Mouse (Mus musculus): ENCODE results near the gene Mcmbp. TPM values are rescaled to one million over a fixed set of nuclear protein-coding genes. Genes with fewer than 3 reads are reported as not detected.
"Not testable (repeated sequence)": the region's sequence is repeated elsewhere in the genome, so short reads cannot be mapped to it uniquely, and the experiment has no call there.

The Mcmbp gene
- total RNA-seq, 2 experiments from 2014 or later = 26.3 to 27.2 TPM

DNA sequence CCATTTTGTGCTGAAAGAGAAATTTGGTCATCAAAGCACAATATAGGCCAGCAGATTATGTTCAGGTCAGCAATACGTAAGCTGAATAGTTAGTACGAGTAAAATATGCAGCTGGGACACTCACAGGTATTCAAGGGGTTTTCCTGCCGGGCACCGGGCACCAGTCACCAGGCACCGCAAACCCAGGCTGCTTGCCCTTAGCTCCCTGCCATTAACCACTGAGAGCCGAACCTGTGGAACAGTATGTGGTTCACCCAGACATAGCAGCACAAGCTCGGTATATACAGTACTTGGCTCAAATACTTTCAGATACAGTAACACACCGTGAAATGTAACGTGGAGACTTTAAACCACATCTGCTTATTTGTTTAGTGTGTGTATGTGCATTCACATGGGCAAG, 15.1 kb downstream of the Mcmbp start:
- intact Hi-C loops (cut with DNase I) = no loop called here
- DNase-seq = no peak

DNA sequence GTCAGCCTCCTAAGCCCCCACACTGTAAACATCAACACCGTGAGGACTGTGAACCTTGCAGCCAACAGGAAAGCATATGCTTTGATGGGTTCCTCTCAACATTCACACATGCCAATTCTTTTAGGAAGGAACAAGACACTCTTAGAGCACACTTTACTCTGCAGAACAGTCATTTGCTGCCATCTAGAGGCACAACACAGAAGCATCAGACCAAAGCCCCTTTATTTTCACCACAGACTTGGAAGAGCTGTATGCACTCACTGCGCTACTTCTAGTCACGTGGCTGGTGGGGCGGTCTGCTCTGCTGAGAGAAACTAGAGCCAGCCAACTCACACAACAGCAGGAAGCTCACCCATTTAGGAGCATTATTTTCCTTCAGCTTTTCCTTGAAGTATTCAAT, 15.5 kb downstream of the Mcmbp start:
- DNase-seq = peak; percentile 61 to 73
- intact Hi-C loops (cut with DNase I) = no loop called here

DNA sequence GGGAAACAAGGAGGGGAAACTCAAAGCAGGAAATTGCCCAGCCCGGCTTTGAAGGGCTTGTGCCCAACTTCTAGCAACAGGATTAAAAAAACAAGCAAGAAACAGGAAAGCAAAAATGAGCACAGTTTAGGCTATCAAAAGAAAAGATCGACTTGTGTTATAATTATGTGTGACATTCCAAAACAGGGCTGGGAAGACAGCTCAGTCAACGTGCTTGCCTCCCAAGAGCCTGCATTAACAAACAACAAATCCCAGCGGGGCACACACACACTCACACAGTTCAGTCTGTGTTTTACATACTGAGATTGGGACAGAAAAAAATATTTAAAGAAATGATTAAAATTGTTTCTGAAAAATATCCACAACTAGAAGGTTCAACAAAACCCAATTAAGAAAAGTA, 22.3 kb downstream of the Mcmbp start:
- DNase-seq = no peak

DNA sequence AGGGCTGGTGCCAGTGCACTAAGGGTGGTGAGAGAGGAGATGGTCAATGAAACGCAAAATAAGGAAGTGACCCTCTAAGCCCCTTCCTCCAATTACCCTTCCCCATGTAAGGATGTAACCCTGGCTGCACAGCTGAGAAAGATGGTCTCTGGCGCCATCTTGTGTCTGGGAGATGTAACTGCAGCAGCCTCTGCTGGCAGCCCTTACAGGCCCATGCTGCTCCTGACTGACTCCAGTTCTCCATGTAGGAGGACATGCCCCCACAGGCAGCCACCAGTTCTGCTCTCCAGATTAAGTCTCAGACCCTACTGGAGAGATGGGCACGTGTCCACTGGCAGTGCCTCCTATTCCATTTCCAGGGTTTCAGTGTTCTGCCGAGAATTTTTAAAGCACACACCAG, 34.6 kb downstream of the Mcmbp start:
- DNase-seq = peak; percentile 71 to 80
- intact Hi-C loops (cut with DNase I) = loop anchor here (5.0 kb wide), 2 partner anchors 398 to 458 kb away; partner anchors contain the start of gene Tgfb1i1

More for the DNA sequence above, 22.3 kb downstream of the Mcmbp start:
- intact Hi-C loops (cut with DNase I) = no loop called here

DNA sequence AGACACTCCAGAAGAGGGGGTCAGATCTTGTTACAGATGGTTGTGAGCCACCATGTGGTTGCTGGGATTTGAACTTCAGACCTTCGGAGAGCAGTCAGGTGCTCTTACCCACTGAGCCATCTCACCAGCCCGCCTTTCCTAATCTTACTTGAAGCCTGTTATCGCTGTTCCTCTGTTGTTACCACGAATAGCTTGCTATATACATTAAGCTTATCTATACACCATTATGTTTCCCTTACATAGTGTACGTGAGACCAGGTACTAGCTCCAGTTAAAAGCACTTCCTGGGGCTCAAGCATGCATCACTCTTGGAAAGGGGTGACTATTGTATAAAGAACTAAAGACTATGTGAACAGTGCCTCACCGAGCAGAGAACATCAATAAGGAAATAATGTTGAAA, 40.3 kb downstream of the Mcmbp start:
- intact Hi-C loops (cut with DNase I); DNase-seq: not testable (repeated sequence)

DNA sequence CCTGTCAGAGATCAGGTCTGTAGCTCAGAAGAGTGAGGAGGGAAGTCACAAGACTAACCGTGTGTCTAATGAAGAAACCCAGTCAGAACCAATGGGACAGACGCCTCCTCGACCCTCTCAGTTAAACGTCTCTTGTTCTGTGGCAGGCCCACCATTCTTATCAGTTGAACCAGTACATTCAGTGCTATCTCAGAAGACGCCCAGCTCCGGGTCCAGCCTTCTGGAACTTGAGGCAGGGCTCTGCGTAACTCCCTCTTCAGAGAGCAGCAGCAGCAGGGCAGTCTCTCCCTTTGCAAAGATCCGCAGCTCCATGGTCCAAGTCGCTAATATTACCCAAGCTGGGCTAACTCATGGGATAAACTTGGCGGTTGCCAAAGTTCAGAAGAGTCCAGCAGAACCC, 45.4 kb downstream of the Mcmbp start:
- no peak for DNase-seq
- intact Hi-C loops (cut with DNase I) = loop anchor here (5.0 kb wide), 1 partner anchor 323 kb away; no protein-coding TSS in a partner anchor

DNA sequence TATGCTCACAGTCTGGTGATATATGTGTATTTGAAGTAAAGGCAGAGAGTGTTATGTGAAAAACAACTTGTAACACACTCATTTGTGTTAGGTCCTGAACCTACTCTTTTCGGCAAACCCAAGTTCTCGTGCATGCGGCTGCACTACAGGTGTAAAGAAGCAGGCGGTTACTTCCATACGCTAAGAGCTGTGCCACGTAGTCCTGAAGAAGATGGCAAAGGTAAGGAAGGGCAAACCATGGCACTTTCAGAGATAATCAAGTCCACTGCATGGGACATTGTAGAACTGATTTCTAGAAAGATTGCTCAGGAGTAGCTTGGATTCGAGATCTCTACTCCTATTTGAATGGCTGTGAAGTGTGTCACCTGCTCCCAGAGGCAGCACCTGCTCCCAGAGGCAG, 48.1 kb downstream of the Mcmbp start:
- intact Hi-C loops (cut with DNase I) = loop anchor here (5.0 kb wide), 1 partner anchor 320 kb away; no protein-coding TSS in a partner anchor

DNA sequence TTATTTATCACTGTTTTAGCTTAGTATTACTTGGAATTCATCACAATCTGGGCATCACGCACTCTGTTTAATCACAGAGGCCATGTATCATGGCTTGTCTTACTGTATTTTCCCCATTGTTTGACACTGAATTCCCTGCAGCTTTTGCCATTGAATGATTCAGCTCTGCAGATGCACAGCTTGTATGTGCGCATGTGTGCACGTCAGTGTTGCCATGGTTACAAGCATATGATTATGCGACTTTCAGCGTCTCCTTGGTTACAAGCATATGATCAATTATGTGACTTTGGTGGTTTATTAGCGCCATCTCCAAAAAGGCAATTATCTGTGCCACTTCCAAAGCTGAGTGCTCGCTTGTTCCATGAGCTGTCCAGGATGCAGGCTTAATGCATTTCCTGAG, 49.5 kb downstream of the Mcmbp start:
- intact Hi-C loops (cut with DNase I) = loop anchor here (1.0 to 5.0 kb wide), 2 partner anchors 216 to 318 kb away; no protein-coding TSS in a partner anchor

More for the DNA sequence above, 48.1 kb downstream of the Mcmbp start:
- DNase-seq = no peak

DNA sequence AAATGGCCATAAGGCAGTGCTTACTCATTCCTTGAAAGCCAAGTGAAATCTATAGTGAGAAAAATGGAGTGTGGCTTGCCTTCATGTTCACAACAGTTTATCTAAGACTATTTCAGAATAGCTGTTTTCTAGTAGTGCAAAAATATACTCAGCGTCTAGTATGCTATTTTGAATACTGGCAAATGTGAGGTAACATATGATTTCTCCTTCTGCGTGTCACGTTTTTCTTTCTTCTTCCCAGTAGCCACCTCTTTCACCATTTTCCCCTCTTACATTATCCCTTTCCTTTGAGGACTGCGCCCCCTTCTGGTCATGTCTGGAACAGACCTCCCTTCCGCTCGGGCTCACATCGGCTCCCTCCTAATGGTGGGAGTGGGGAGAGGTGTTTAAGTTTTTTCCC, 50.2 kb downstream of the Mcmbp start:
- DNase-seq = peak; percentile 84 to 93
- intact Hi-C loops (cut with DNase I) = loop anchor here (1.0 to 5.0 kb wide), 2 partner anchors 216 to 318 kb away; no protein-coding TSS in a partner anchor

More for the DNA sequence above, 49.5 kb downstream of the Mcmbp start:
- no peak for DNase-seq

DNA sequence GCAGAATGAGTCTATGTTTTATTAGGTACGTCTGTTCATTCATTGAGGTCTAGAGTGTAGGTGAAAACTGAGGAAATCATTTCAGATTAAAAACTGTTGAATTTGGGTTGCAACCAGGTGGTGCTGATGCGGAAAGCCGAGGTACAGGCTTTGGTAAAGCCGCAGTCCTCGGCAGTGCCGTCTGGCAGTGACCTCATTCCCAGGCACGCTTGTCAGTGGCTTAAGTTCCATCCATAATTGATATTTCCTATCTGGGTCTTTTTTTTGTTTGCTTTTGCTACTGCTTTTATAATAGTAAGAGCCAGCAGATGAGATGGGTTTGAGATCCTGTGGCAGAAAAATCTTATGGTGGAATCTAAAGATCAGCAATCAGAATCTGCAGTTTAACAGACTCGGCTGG, 50.9 kb downstream of the Mcmbp start:
- DNase-seq = no peak
- intact Hi-C loops (cut with DNase I) = loop anchor here (5.0 kb wide), 1 partner anchor 127 kb away; no protein-coding TSS in a partner anchor

DNA sequence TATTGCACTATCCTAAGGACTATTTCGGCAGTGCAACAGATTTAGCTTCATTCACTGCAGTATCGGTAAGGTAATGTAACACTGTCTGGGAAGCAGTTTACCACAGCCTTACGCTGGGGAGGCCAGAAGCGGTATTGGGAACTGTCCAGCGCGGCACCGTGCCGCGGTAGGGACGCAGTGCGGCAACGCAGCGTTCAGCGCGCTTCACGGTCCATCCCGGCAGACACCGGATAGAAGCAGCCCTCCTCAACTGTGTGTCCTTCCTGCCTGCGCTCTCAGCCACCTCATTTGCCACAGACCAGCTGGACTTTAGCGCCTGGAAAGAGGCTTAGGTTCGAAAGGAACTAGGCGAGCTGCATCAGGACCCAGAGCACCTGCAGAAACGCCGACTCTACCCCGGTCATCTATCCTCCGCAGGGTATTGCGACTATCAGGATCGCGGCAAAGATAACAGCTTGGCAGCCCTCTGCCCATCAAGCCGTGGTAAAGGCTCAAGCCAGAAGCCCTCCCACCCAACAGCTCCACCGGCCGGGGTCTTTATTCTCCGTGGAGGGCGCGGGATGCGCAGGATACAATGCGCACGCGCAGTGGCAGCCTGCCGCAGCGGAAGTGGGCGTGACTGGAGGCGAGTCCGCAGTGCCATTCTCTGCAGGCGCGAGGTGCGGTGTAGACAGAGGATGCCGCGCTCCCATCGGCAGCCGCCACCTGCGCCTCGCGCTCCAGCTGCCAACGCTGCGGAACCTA, 52.3 kb downstream of the Mcmbp start:
- intact Hi-C loops (cut with DNase I) = loop anchor here (5.0 kb wide), 1 partner anchor 126 kb away; no protein-coding TSS in a partner anchor
- DNase-seq = peak; percentile 67

DNA sequence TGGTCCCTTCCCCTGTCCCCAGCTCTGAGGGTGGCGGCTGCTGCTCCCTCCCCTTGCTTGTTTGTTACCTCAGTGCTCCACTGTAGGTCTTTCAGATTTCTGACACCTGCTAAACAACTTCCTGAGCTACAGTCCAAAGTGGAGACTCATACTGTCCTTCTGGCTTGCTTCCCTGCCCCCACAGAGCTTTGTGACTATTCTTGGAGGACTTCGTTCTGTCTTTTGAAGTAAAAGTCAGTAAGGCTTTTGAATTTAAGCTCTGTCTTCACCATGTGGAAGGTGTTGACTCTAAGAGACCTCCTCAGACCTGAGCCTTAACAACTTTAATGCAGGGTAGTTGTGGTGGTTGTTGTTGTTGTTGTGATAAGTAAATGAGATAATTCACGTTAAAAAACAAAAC, 61.7 kb downstream of the Mcmbp start:
- intact Hi-C loops (cut with DNase I) = no loop called here

DNA sequence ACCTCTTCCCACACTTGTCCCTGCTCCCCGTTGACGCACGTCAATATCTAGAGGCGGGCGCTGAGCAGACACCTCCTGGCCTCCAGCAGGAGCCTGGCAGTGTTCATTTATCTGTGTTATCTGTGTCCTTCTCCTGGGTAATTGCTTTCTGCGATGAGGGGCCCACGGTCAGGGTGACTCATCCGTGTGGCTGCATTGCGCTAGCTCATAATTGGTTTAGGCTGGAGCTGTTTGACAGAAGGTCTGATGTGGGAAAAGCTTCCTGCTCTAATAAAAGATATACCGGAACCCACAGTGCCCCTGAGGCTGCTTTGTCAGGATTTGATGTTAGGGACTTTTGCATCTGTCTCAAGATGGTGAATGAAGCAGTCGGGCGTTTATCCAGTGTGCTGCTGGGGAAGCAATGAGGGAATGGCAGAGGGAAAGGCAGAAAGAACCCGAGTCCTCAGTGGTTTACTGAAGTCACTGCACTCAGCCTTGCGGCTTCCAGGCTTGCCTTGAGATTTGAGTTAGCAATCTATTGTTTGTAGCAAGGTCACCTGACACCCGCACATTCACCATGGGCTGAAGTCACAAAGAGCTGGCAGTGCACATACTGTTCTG, 67.8 kb downstream of the Mcmbp start:
- intact Hi-C loops (cut with DNase I) = no loop called here
- no peak for DNase-seq

More for the DNA sequence above, 61.7 kb downstream of the Mcmbp start:
- no peak for DNase-seq

DNA sequence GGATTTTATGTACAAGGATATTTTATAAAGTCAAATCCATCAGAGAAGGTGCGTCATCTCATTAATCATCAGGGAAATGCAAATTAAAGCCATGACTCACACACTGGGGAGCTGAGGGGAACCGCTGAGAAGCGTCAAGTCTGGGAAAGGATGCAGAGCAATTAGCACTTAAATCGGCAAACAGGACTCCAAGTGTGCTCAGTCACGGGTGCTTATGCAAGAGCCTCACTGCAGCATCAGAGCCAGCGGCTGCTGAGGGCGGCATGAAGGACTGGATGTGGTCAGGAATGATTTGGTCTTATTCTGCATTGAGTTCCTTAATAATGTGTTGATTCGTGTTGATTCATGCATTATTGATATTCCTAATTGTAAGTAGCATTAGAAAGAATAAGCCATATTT, 68.3 kb downstream of the Mcmbp start:
- intact Hi-C loops (cut with DNase I) = no loop called here
- no peak for DNase-seq

DNA sequence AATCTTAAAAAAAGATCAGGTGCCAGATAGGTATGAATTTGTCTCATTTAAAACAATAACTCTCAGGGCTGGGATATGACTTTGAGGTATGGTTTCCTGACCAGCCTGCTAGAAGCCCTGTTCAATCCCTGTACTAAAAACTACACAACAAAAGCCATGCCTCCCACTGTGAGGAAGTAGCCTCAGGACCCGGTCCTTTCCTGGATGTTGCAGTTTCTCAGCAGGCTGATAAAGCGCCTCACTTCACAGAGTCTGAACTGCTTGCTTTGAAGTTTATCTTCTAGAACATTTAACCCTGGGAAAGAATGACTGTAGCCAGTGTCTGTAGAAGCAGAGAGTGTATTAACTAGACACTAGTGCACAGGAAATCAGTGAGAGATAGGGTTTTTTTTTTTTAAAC, 71.5 kb downstream of the Mcmbp start:
- intact Hi-C loops (cut with DNase I) = loop anchor here (5.0 kb wide), 1 partner anchor 47 kb away; no protein-coding TSS in a partner anchor

DNA sequence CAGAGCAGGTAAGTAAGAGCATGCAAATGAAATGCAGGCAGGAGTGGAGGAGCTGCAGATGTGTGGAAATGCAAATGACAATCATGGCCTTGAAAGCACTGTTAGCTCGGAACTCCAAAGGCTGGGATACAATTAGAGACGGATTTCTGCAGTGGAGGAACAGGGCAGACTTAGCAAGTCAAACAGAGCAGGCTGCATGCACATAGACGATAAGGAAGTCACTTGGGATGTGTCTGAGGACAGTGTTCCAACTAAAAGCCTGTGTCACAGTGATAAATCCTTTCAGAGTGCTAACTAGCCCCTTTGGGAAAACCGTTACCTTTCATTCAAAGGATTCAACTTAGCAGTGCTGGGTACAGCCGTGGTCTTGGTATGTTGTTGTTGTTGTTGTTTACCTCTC, 72.5 kb downstream of the Mcmbp start:
- intact Hi-C loops (cut with DNase I) = loop anchor here (5.0 kb wide), 1 partner anchor 45 kb away; no protein-coding TSS in a partner anchor
- DNase-seq = no peak

More for the DNA sequence above, 71.5 kb downstream of the Mcmbp start:
- no peak for DNase-seq

DNA sequence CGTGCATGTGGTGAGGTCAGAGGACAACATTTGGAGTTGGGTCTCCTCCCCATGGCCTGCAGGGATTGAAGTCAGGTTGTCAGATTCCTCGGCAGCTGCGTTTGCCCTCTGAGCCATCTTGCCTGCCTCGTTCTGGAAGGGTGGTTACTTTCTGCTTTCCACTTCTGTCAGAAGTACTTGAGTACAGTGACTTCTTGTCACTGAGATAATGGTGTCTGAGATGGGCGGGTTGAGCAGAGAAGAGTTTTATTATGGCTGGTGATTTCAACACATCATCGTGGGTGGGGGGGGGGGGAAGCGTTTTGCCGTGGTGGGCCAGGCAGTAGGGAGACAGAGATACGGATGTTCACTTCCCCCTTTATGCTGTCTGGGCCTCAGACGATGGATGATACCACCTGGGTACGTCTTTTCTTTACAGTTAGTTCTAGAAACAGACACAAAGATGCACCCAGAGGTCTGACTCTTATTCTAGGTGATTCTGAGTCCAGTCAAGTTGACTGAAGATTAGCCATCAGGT, 75.4 kb downstream of the Mcmbp start:
- intact Hi-C loops (cut with DNase I) = loop anchor here (5.0 kb wide), 1 partner anchor 43 kb away; no protein-coding TSS in a partner anchor
- DNase-seq = no peak

DNA sequence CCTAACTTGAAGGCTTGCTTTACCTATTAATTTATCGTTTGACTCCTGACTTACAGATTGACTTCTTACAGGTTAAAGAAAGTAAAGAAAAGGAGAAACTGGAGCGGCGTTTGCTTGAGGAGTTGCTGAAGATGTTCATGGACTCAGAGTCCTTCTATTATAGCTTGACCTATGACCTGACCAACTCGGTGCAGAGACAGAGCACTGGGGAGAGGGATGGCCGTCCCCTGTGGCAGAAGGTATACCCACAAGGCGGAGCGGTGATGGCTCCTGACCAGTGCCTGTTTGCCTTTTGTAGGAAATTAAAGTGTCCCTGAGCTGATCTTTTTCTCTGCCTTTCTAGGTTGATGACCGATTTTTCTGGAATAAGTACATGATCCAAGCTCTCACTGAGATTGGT, 76.4 kb downstream of the Mcmbp start:
- intact Hi-C loops (cut with DNase I) = no loop called here
- DNase-seq = no peak

DNA sequence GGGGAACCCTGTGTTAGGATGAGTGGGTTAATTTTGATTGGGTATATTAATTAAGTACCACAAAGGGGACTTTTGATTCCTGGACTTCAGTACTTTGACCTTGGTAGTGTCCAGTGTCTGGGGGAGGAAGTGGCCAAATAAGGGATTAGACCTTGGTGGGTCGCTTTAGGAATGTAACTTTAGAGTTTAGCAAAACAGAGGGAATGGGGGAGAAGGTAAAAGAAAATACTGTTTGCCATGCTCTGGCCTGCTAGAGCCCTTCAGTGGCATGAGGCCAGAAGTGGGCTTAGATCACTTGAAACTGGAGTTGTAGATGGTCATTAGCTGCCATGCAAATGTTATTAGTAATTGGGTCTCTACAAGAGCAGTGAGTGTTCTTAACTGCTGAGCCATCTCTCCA, 83.3 kb downstream of the Mcmbp start:
- intact Hi-C loops (cut with DNase I) = no loop called here
- DNase-seq = no peak
